Mouse (Mus musculus) heart, embryonic 14.5 days (tissue): ENCODE results near the gene Rab44. TPM values are rescaled to one million over a fixed set of nuclear protein-coding genes. Genes with fewer than 3 reads are reported as not detected.

Experiments used
- ATAC-seq: fragments of 200-750 bp; cut with Nextera tagmentation; 2 replicates; pipeline ENCODE4 v1.8.0; 2017; ENCODE audit warnings: low read depth, moderate TSS enrichment; ENCODE audit not compliant: insufficient number of reproducible peaks, insufficient read depth, low FRiP score
- H3K27ac ChIP-seq, 2 experiments: fragments of 200-500 bp in 1 of 2; fragments of 300-500 bp in 1 of 2; sonication (generic) in 1 of 2; replicated peaks in 1 of 2; 2 replicates each; pipeline ENCODE4 v1.5.1; 2012 to 2014; ENCODE audit warnings: low read depth in 2 of 2, low read length in 2 of 2, control low read depth in 1 of 2, mild to moderate bottlenecking in 1 of 2, mixed read lengths in 1 of 2; ENCODE audit not compliant: control insufficient read depth in 1 of 2, insufficient read depth in 1 of 2
- H3K27me3 ChIP-seq: fragments of 300-500 bp; sonication (generic); 2 replicates; pipeline ENCODE4 v1.6.1; 2014; ENCODE audit warnings: mild to moderate bottlenecking, low read length, control low read depth; ENCODE audit not compliant: control insufficient read depth, insufficient read depth
- H3K36me3 ChIP-seq: fragments of 300-500 bp; sonication (generic); 2 replicates; pipeline ENCODE4 v1.6.1; 2014; ENCODE audit warnings: mild to moderate bottlenecking, control low read depth, low read length, mixed read lengths; ENCODE audit not compliant: control insufficient read depth, insufficient read depth
- H3K4me1 ChIP-seq, 2 experiments: fragments of 200-500 bp in 1 of 2; fragments of 300-500 bp in 1 of 2; sonication (generic) in 1 of 2; 2 replicates each; pipeline ENCODE4 v1.6.1; 2012 to 2014; ENCODE audit warnings: low read length in 2 of 2, control low read depth in 1 of 2, mixed read lengths in 1 of 2; ENCODE audit not compliant: control insufficient read depth in 2 of 2, insufficient read depth in 2 of 2
- H3K4me2 ChIP-seq: fragments of 300-500 bp; sonication (generic); 2 replicates; pipeline ENCODE4 v1.6.1; 2014; ENCODE audit warnings: mild to moderate bottlenecking, low read length
- H3K4me3 ChIP-seq, 2 experiments: fragments of 200-500 bp in 1 of 2; fragments of 300-500 bp in 1 of 2; sonication (generic) in 1 of 2; 2 replicates each; pipeline ENCODE4 v1.5.1; 2012 to 2014; ENCODE audit warnings: low read length in 2 of 2, mild to moderate bottlenecking in 2 of 2, control low read depth in 1 of 2, low read depth in 1 of 2, moderate library complexity in 1 of 2; ENCODE audit not compliant: control insufficient read depth in 1 of 2, insufficient read depth in 1 of 2
- H3K9ac ChIP-seq: fragments of 300-500 bp; sonication (generic); 2 replicates; pipeline ENCODE4 v1.6.1; 2014; ENCODE audit warnings: mild to moderate bottlenecking, low read length
- H3K9me3 ChIP-seq: fragments of 300-500 bp; sonication (generic); 2 replicates; pipeline ENCODE4 v1.6.1; 2016; ENCODE audit warnings: low read length, control low read depth; ENCODE audit not compliant: control insufficient read depth
- WGBS: fragments of 180-500 bp; shearing (Covaris S2); extraction: QIAGEN DNeasy Blood & Tissue Kit; methylation state at CpG from one replicate; pipeline ENCODE4 v1.1.7; 2014; 5-methylcytosine and 5-hydroxymethylcytosine counted together
- polyA plus RNA-seq: library from polyadenylated mRNA; unstranded; fragments of >200 nt; fragmentation: Nextera tagmentation; extraction: Ambion mirVana; gene quantifications from 2 replicates; pipeline ENCODE4 v1.2.1, GENCODE M21; 2014

Gene Rab44
- polyA plus RNA-seq, 1 experiment from 2014 or later, result 0.23 TPM

DNA sequence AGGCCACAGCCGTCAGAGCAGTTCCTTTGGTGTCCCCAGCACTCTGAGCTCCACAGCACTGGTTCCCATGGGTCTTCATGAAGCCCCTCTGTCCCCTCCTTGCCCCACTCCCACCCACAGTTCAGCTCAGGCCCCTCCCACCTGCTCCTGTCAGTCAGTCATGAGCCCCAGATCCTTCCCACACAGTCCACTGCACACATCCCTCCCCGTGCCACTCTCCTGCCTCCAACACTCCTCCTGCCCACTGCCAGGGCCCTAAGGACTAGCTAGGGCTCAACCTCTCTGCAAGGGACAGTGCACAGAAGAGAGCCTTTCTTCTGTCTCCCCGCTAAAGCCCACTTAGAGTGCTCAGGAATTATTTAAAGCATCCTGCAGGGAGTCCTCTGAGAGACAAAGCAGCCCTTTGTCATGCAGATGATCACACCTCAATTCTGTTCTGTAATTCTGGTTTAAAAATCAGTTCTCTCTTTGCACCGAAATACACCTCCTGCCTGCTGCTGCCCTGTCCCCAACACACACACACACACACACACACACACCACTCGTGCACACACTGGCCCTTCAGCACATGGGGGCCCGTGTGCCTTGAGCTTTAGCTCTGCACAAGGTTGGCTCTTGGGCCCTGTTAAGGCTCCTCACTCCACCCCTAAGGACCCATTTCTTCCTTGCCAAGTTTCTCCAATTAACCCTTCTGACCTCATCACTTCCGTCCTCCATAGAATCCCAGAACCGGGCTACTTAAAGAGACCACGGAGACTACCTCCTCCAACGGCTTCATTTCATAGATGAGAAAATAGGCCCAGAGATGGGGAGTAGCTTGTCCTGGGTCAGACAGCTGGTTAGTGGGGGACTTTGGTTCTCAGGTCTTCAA is 73.3 kb downstream of the Rab44 start:
- peaks cover 5 to 9% of the 10 kb centered on the region in 2 experiments; a peak in 3 of 4 replicates for H3K4me1 ChIP-seq
- H3K4me2 ChIP-seq, result no peak overlapping the region
- H3K27me3 ChIP-seq, result peaks cover 5% of the 10 kb centered on the region; the same call in 1 of the 2 replicates
- ATAC-seq, result no peak
- no peaks in the 10 kb centered on the region for H3K36me3 ChIP-seq
- WGBS, result 47% methylated on average over 10 of the region's 10 CpGs
- H3K27ac ChIP-seq, result no peak overlapping the region
- no peak overlapping the region for H3K9ac ChIP-seq
- no peak overlapping the region for H3K4me3 ChIP-seq
- H3K9me3 ChIP-seq, result no peaks in the 10 kb centered on the region

DNA sequence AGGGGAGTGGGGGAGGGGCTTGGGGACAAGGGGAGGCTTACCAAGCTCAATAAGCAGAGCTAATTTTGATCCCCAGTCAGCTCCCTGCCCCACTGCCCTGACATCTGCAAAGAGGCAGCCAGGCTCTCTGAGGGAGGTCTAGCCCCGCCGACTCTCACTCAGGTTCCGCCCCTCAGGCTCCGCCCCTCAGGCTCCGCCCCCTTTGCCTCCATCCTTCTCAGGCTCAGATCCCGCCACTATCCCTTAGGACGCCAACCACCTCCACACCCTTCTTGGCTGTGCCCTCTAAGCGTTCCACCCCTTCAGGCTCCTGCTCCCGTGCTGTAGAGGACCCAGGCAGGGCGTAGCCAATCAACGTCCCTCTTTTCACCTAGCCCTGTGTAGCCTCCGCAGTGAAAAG is 75.0 kb downstream of the Rab44 start:
- no peak overlapping the region for H3K9ac ChIP-seq
- 3% methylated on average over 12 of the region's 12 CpGs for WGBS
- peaks cover 5% of the 10 kb centered on the region; the same call in 1 of the 2 replicates for H3K27me3 ChIP-seq
- no peaks in the 10 kb centered on the region for H3K36me3 ChIP-seq
- no peak overlapping the region for H3K27ac ChIP-seq
- H3K4me2 ChIP-seq, result peak overlapping the region; percentile 61
- peak overlapping the region in 1 of 2 experiments; percentile 13; a peak in 2 of 4 replicates for H3K4me3 ChIP-seq
- H3K4me1 ChIP-seq, result peaks cover 5 to 11% of the 10 kb centered on the region in 2 experiments; a peak in 3 of 4 replicates
- no peaks in the 10 kb centered on the region for H3K9me3 ChIP-seq
- ATAC-seq, result peak; percentile 22; the same call in 1 of the 2 replicates

DNA sequence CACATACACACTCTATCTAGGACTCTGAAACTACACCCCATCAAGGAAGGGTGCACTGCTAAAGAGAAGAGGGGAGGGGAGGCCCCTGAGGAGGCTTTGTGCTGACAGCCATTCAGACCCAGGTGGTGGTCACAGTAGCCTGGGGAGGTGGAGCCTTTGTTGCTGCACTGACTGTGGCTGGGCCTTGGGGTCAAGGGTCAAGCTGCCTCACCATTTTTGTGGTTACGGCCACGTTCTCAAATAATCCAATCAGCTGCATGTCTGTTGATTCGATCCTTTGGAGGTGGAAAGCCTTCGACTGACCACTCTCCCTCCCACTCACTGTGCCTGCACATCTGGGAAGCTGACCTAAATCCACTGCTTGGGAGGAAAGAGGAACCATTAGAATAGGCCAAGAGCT is 81.6 kb downstream of the Rab44 start:
- Histone ChIP-seq H3K27ac (no peak overlapping the region), H3K9me3 (no peaks in the 10 kb centered on the region), H3K4me1 (0 out of 4 replicates have a peak, but pooled peaks cover 0 to 2% of the 10 kb centered on the region in 2 experiments), H3K9ac (no peak overlapping the region), H3K4me2 (no peak overlapping the region), H3K36me3 (no peaks in the 10 kb centered on the region), H3K27me3 (no peaks in the 10 kb centered on the region), H3K4me3 (no peak overlapping the region)
- no peak for ATAC-seq
- 75% methylated on average over 4 of the region's 4 CpGs for WGBS

Other genes with a start within 250 kb of the Rab44 start
- gene 4930539E08Rik, start 198.8 kb upstream of the Rab44 start, polyA plus RNA-seq, result 0.09 TPM in 2 replicates
- gene Pxt1, start 170.3 kb upstream of the Rab44 start, polyA plus RNA-seq, result not detected in 2 replicates
- gene Kctd20, start 162.2 kb upstream of the Rab44 start, polyA plus RNA-seq, result 53.2 and 53.5 TPM in 2 replicates
- gene Stk38, start 106.2 kb upstream of the Rab44 start, polyA plus RNA-seq, result 68.0 and 70.3 TPM in 2 replicates
- gene Srsf3, start 81.5 kb upstream of the Rab44 start, polyA plus RNA-seq, result 340 and 357 TPM in 2 replicates
- gene Cdkn1a, start 23.2 kb upstream of the Rab44 start, polyA plus RNA-seq, result 51.7 and 57.7 TPM in 2 replicates
- 21.4 and 28.8 TPM in 2 replicates for gene Cpne5, start 124.0 kb downstream of the Rab44 start, polyA plus RNA-seq
- 98.2 and 106 TPM in 2 replicates for gene Ppil1, start 150.0 kb downstream of the Rab44 start, polyA plus RNA-seq
- 106 and 112 TPM in 2 replicates for gene BC004004, start 154.6 kb downstream of the Rab44 start, polyA plus RNA-seq
- 0.77 and 1.1 TPM in 2 replicates for gene Pi16, start 203.5 kb downstream of the Rab44 start, polyA plus RNA-seq
- gene Mtch1, start 233.8 kb downstream of the Rab44 start, polyA plus RNA-seq, result 342 and 368 TPM in 2 replicates
- gene Fgd2, start 246.8 kb downstream of the Rab44 start, polyA plus RNA-seq, result 2.4 and 2.8 TPM in 2 replicates